ENCODE assay signal across 23 mouse cellular contexts in the genomic region with DNA sequence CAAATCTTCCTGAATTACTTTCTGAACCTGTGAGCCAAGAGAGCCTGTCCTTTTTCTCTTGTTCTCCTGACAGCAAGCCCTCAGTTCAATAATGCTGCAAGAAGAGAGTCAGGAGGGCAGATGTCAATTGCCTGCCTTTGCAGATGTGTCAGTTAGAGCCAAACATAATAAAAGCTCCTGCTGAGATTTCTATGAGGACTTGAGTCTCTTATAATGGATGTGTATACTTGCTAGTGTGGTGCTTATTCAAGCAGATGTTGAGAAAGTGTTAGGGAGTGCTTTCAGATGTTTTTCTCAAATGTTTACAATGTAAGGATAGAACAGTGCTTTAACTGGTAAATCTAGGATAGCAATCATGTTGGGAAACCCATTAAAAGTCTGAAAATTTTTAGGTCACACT.
DNase-seq lines count a peak whose midpoint lies in the region; ATAC-seq and TF ChIP-seq lines count a peak whose summit lies in the region.
"Had no signal": no experiment of that assay in that cellular context is flagged by ENCODE, and none has a peak within 500 bp of the region (broad histone marks: within the 10 kb centered on the region; RNA-seq: fewer than 3 reads in every experiment).

No protein-coding gene starts in this region.

- H3K4me2 ChIP-seq in limb, embryonic 13.5 days (replicated peaks), result no peak overlapping the region
- no peak overlapping the region for H3K4me2 ChIP-seq in lung, postnatal 0 days (replicated peaks; ENCODE audit: low read depth, low read length)
- H3K4me2 ChIP-seq in limb, embryonic 14.5 days (replicated peaks; ENCODE audit: low read depth, low read length, severe bottlenecking), result no peak overlapping the region
- H3K4me2 ChIP-seq: embryonic facial prominence, embryonic 15.5 days; forebrain, embryonic 15.5 days; heart, embryonic 12.5 days; hindbrain, embryonic 15.5 days had no signal

- H3K9ac ChIP-seq in limb, embryonic 13.5 days, result no peak overlapping the region
- H3K9ac ChIP-seq in lung, postnatal 0 days (replicated peaks; ENCODE audit: low read depth), result no peak overlapping the region
- no peak overlapping the region for H3K9ac ChIP-seq in limb, embryonic 14.5 days (ENCODE audit: low read depth, low read length, severe bottlenecking)
- H3K9ac ChIP-seq: embryonic facial prominence, embryonic 15.5 days; forebrain, embryonic 15.5 days; heart, embryonic 12.5 days; hindbrain, embryonic 15.5 days had no signal

- H3K27me3 ChIP-seq in limb, embryonic 13.5 days, result no peaks in the 10 kb centered on the region
- no peaks in the 10 kb centered on the region for H3K27me3 ChIP-seq in limb, embryonic 10.5 days (ENCODE audit: low read depth, poor library complexity, severe bottlenecking)
- H3K27me3 ChIP-seq in lung, postnatal 0 days (replicated peaks; ENCODE audit: insufficient read depth, low read length), result no peaks in the 10 kb centered on the region
- H3K27me3 ChIP-seq in limb, embryonic 14.5 days (ENCODE audit: control insufficient read depth, insufficient read depth, low read length), result no peaks in the 10 kb centered on the region
- H3K27me3 ChIP-seq: embryonic facial prominence, embryonic 15.5 days; forebrain, embryonic 15.5 days; heart, embryonic 12.5 days; hindbrain, embryonic 15.5 days had no signal

- no peak overlapping the region for H3K27ac ChIP-seq in limb, embryonic 13.5 days
- H3K27ac ChIP-seq in limb, embryonic 10.5 days, result no peak overlapping the region
- H3K27ac ChIP-seq in lung, postnatal 0 days (ENCODE audit: low read length), result no peak overlapping the region
- H3K27ac ChIP-seq in limb, embryonic 14.5 days (replicated peaks; ENCODE audit: low read depth, low read length), result no peak overlapping the region
- H3K27ac ChIP-seq: embryonic facial prominence, embryonic 15.5 days; forebrain, embryonic 10.5 days; forebrain, embryonic 15.5 days; hindbrain, embryonic 15.5 days had no signal

- DNase-seq in embryo, embryonic 11 days, result peak; percentile 1
- no peak for DNase-seq in embryo, embryonic 9.5 days (ENCODE audit: extremely low spot score)
- DNase-seq in limb, embryonic 10.5 days (ENCODE audit: low spot score), result no peak
- DNase-seq in lung, postnatal 0 days (ENCODE audit: low spot score), result peak; percentile 32
- no peak for DNase-seq in lung, adult 2 months
- no peak for DNase-seq in limb, embryonic 14.5 days (ENCODE audit: low spot score)
- no peak for DNase-seq in cerebellum, adult 18-20 months
- DNase-seq: adrenal gland, adult 8-10 months; adrenal gland, postnatal 36 days; B cell, adult 2 months; cerebellum, adult 11-12 months; cerebellum, adult 9-11 months; cerebellum, postnatal 36 days; gastrocnemius, postnatal 14 days had no signal

- TF ChIP-seq CTCF in lung, postnatal 0 days (IDR thresholded peaks at IDR 0.05), result no peak
- no peak for TF ChIP-seq CTCF in lung, adult 2 months (IDR thresholded peaks at IDR 0.05; ENCODE audit: insufficient read depth, low read length)

- ATAC-seq in limb, embryonic 13.5 days (ENCODE audit: low FRiP score, low read depth), result 0 out of 2 replicates have a peak, but pooled peaks have one; percentile 32
- ATAC-seq in lung, postnatal 0 days, result 0 out of 2 replicates have a peak, but pooled peaks have one; percentile 23
- ATAC-seq in limb, embryonic 14.5 days (ENCODE audit: low FRiP score, low read depth), result peak; percentile 57; the same call in 1 of the 2 replicates
- ATAC-seq: CD4-positive, CD25-positive, alpha-beta regulatory T cell, adult 4 months; forebrain, embryonic 15.5 days had no signal

- H3K4me1 ChIP-seq in limb, embryonic 13.5 days, result no peaks in the 10 kb centered on the region
- no peaks in the 10 kb centered on the region for H3K4me1 ChIP-seq in limb, embryonic 10.5 days
- H3K4me1 ChIP-seq in lung, postnatal 0 days (ENCODE audit: insufficient read depth, low read depth, low read length), result no peaks in the 10 kb centered on the region
- no peaks in the 10 kb centered on the region for H3K4me1 ChIP-seq in lung, adult 2 months (ENCODE audit: control insufficient read depth, insufficient read depth, low read length)
- no peaks in the 10 kb centered on the region for H3K4me1 ChIP-seq in limb, embryonic 14.5 days (ENCODE audit: control insufficient read depth, insufficient read depth, low read length)
- H3K4me1 ChIP-seq: embryonic facial prominence, embryonic 15.5 days; forebrain, embryonic 10.5 days; forebrain, embryonic 15.5 days; heart, embryonic 12.5 days; hindbrain, embryonic 15.5 days had no signal

- no peak overlapping the region for H3K4me3 ChIP-seq in limb, embryonic 13.5 days
- H3K4me3 ChIP-seq in limb, embryonic 10.5 days, result no peak overlapping the region
- H3K4me3 ChIP-seq in lung, postnatal 0 days (ENCODE audit: low read depth, low read length), result no peak overlapping the region
- H3K4me3 ChIP-seq in lung, adult 2 months (replicated peaks; ENCODE audit: extremely low read depth, low read depth, low read length), result no peak overlapping the region
- H3K4me3 ChIP-seq in limb, embryonic 14.5 days (replicated peaks; ENCODE audit: low read length), result no peak overlapping the region
- H3K4me3 ChIP-seq: embryonic facial prominence, embryonic 15.5 days; erythroblast, embryonic 14.5 days; forebrain, embryonic 10.5 days; forebrain, embryonic 15.5 days; heart, embryonic 12.5 days; hindbrain, embryonic 15.5 days had no signal

- no peak for TF ChIP-seq EP300 in lung, postnatal 0 days (IDR thresholded peaks at IDR 0.05)

- H3K9me3 ChIP-seq in limb, embryonic 13.5 days, result peaks cover 16% of the 10 kb centered on the region
- 0 out of 2 replicates have a peak, but pooled peaks cover 2% of the 10 kb centered on the region for H3K9me3 ChIP-seq in limb, embryonic 10.5 days (replicated peaks)
- no peaks in the 10 kb centered on the region for H3K9me3 ChIP-seq in lung, postnatal 0 days (ENCODE audit: low read length)
- 0 out of 2 replicates have a peak, but pooled peaks cover 5% of the 10 kb centered on the region for H3K9me3 ChIP-seq in limb, embryonic 14.5 days (ENCODE audit: control insufficient read depth, low read length)
- H3K9me3 ChIP-seq: embryonic facial prominence, embryonic 15.5 days had no signal

- H3K36me3 ChIP-seq in limb, embryonic 13.5 days, result no peaks in the 10 kb centered on the region
- H3K36me3 ChIP-seq in limb, embryonic 10.5 days, result no peaks in the 10 kb centered on the region
- H3K36me3 ChIP-seq in lung, postnatal 0 days (ENCODE audit: insufficient read depth, low read length), result no peaks in the 10 kb centered on the region
- H3K36me3 ChIP-seq in limb, embryonic 14.5 days (ENCODE audit: control insufficient read depth, insufficient read depth, low read length), result no peaks in the 10 kb centered on the region
- H3K36me3 ChIP-seq: embryonic facial prominence, embryonic 15.5 days; forebrain, embryonic 10.5 days; forebrain, embryonic 15.5 days; G1E; heart, embryonic 12.5 days; hindbrain, embryonic 15.5 days had no signal

- TF ChIP-seq POLR2A in lung, adult 2 months (IDR thresholded peaks at IDR 0.05; ENCODE audit: borderline replicate concordance, extremely low read depth, low read depth, low read length), result no peak
- TF ChIP-seq POLR2A in limb, embryonic 14.5 days (IDR thresholded peaks at IDR 0.05; ENCODE audit: borderline replicate concordance, extremely low read depth, insufficient read depth, insufficient read length), result no peak

Comparison
In these comparisons a context has a peak if more than half of its experiments do, and no peak if none do; other contexts are left out.
1. DNase-seq: peak in embryo, embryonic 11 days (single experiment) and lung, postnatal 0 days (single experiment); none in embryo, embryonic 9.5 days (single experiment), limb, embryonic 10.5 days (single experiment), lung, adult 2 months (single experiment), limb, embryonic 14.5 days (single experiment) and cerebellum, adult 18-20 months (0 of 2).
2. Peak in every context shown above with its lines, with median percentiles within 50 percentile points of each other: ATAC-seq.